Mouse (Mus musculus) thymus, adult 2 months (tissue): Measurements from ENCODE around the gene Rnf157. TPM values are rescaled to one million over a fixed set of nuclear protein-coding genes. Genes with fewer than 3 reads are reported as not detected.
A peak's percentile ranks its signal among the peaks of the same experiment; 100 is the strongest.

Source experiments
- DNase-seq: peaks from one replicate; pipeline ENCODE4 v3.0.0; 2021
- H3K27ac ChIP-seq: fragments of 200-500 bp; 2 replicates; pipeline ENCODE4 v1.5.1; 2012; ENCODE audit warnings: low read length, control low read depth; ENCODE audit not compliant: control insufficient read depth, insufficient read depth
- H3K27me3 ChIP-seq: fragments of 200-500 bp; 2 replicates; pipeline ENCODE4 v1.6.1; 2012; ENCODE audit warnings: mild to moderate bottlenecking, low read length, moderate library complexity, mixed read lengths; ENCODE audit not compliant: control insufficient read depth, insufficient read depth
- H3K36me3 ChIP-seq: fragments of 200-500 bp; 2 replicates; pipeline ENCODE4 v1.6.1; 2012; ENCODE audit warnings: mild to moderate bottlenecking, low read length, moderate library complexity; ENCODE audit not compliant: control insufficient read depth, insufficient read depth
- H3K4me1 ChIP-seq: fragments of 200-500 bp; replicated peaks from 2 replicates; pipeline ENCODE4 v1.6.1; 2012; ENCODE audit warnings: low read length; ENCODE audit not compliant: control insufficient read depth, insufficient read depth
- H3K4me3 ChIP-seq: fragments of 200-500 bp; 2 replicates; pipeline ENCODE4 v1.5.1; 2012; ENCODE audit warnings: mild to moderate bottlenecking, low read length, control low read depth, moderate library complexity; ENCODE audit not compliant: control insufficient read depth, insufficient read depth
- CTCF ChIP-seq: fragments of 200-500 bp; IDR thresholded peaks from 2 replicates; pipeline ENCODE4 v1.5.1; 2012; ENCODE audit warnings: mild to moderate bottlenecking, control low read depth, low read length, moderate library complexity, borderline replicate concordance; ENCODE audit not compliant: control insufficient read depth, poor library complexity, insufficient read depth; ENCODE audit errors: extremely low read depth
- POLR2A ChIP-seq: fragments of 200-500 bp; IDR thresholded peaks from 2 replicates; pipeline ENCODE4 v1.6.1; 2012; ENCODE audit warnings: mild to moderate bottlenecking, low read length, control low read depth, moderate library complexity; ENCODE audit not compliant: control insufficient read depth, poor library complexity, insufficient read depth; ENCODE audit errors: extremely low read depth
- WGBS: fragments of 180-500 bp; shearing (Covaris S2); methylation state at CpG from one replicate; pipeline ENCODE4 v1.1.7; 2018; 5-methylcytosine and 5-hydroxymethylcytosine counted together
- polyA plus RNA-seq: library from polyadenylated mRNA; depleted of rRNA; stranded (reverse); fragments of >200 nt; gene quantifications from 2 replicates; pipeline ENCODE4 v1.2.3, GENCODE M21; 2012

Rnf157 gene
- polyA plus RNA-seq, 1 experiment = 98.7 TPM

GRCm38 (mm10) chr11:116439269-116440240 lies 26.7 kb upstream of the Rnf157 start:
- WGBS = 55% methylated on average over 19 of the region's 19 CpGs
- TF ChIP-seq POLR2A = no peak
- 0 out of 2 replicates have a peak, but pooled peaks have one; percentile 18 for TF ChIP-seq CTCF
- Histone ChIP-seq H3K27me3 (no peaks in the 10 kb centered on the region), H3K4me3 (no peak overlapping the region), H3K36me3 (peaks cover 7% of the 10 kb centered on the region; the same call in 1 of the 2 replicates), H3K4me1 (peaks cover 38% of the 10 kb centered on the region), H3K27ac (peak overlapping the region; percentile 39; the same call in 1 of the 2 replicates)
- DNase-seq = peak; percentile 57

GRCm38 (mm10) chr11:116437541-116437940 lies 24.7 kb upstream of the Rnf157 start:
- TF ChIP-seq CTCF (no peak), POLR2A (no peak)
- DNase-seq = no peak
- Histone ChIP-seq H3K4me3 (no peak overlapping the region), H3K27me3 (no peaks in the 10 kb centered on the region), H3K27ac (no peak overlapping the region), H3K36me3 (peaks cover 7% of the 10 kb centered on the region; the same call in 1 of the 2 replicates), H3K4me1 (peaks cover 39% of the 10 kb centered on the region)
- WGBS = 90% methylated on average over 11 of the region's 11 CpGs

- no peaks in the 10 kb centered on the region for H3K27me3 ChIP-seq
- no peak for TF ChIP-seq CTCF
- no peak for TF ChIP-seq POLR2A
- peaks cover 7% of the 10 kb centered on the region; the same call in 1 of the 2 replicates for H3K36me3 ChIP-seq
- 45% methylated on average over 4 of the region's 4 CpGs for WGBS
- H3K4me3 ChIP-seq = no peak overlapping the region
- H3K4me1 ChIP-seq = peaks cover 39% of the 10 kb centered on the region
- H3K27ac ChIP-seq = no peak overlapping the region
- no peak for DNase-seq
Observed at GRCm38 (mm10) chr11:116436725-116437331, 24.0 kb upstream of the Rnf157 start.

GRCm38 (mm10) chr11:116435992-116436724 lies 23.3 kb upstream of the Rnf157 start:
- H3K27ac ChIP-seq = no peak overlapping the region
- H3K4me3 ChIP-seq = no peak overlapping the region
- DNase-seq = no peak
- H3K36me3 ChIP-seq = peaks cover 7% of the 10 kb centered on the region; the same call in 1 of the 2 replicates
- 50% methylated on average over 5 of the region's 5 CpGs for WGBS
- peaks cover 39% of the 10 kb centered on the region for H3K4me1 ChIP-seq
- TF ChIP-seq CTCF (no peak), POLR2A (no peak)
- H3K27me3 ChIP-seq = no peaks in the 10 kb centered on the region

- Histone ChIP-seq H3K4me3 (peak overlapping the region; percentile 71), H3K4me1 (peaks cover 38% of the 10 kb centered on the region), H3K27ac (peak overlapping the region; percentile 65), H3K27me3 (no peaks in the 10 kb centered on the region), H3K36me3 (peaks cover 7% of the 10 kb centered on the region; the same call in 1 of the 2 replicates)
- WGBS = 46% methylated on average over 12 of the region's 12 CpGs
- TF ChIP-seq CTCF (no peak), POLR2A (0 out of 2 replicates have a peak, but pooled peaks have one; percentile 45)
- no peak for DNase-seq
Observed at GRCm38 (mm10) chr11:116434967-116435752, 22.3 kb upstream of the Rnf157 start.
